Mouse (Mus musculus) kidney, adult 2 months (tissue): ENCODE results near the gene Arhgef16. TPM values are rescaled to one million over a fixed set of nuclear protein-coding genes. Genes with fewer than 3 reads are reported as not detected.
A peak's percentile ranks its signal among the peaks of the same experiment; 100 is the strongest.

ENCODE experiments used
- DNase-seq: peaks from one replicate; pipeline ENCODE4 v3.0.0; 2021
- H3K27ac ChIP-seq: fragments of 200-500 bp; 2 replicates; pipeline ENCODE4 v1.5.1; 2012; ENCODE audit warnings: low read depth, low read length, control low read depth, inconsistent platforms; ENCODE audit not compliant: insufficient read depth
- H3K27me3 ChIP-seq: fragments of 200-500 bp; replicated peaks from 2 replicates; pipeline ENCODE4 v1.6.1; 2012; ENCODE audit warnings: mild to moderate bottlenecking, moderate library complexity, low read length, inconsistent platforms; ENCODE audit not compliant: control insufficient read depth, insufficient read depth
- H3K36me3 ChIP-seq: fragments of 200-500 bp; 2 replicates; pipeline ENCODE4 v1.6.1; 2012; ENCODE audit warnings: mild to moderate bottlenecking, moderate library complexity, low read length, inconsistent platforms; ENCODE audit not compliant: control insufficient read depth, insufficient read depth
- H3K4me1 ChIP-seq: fragments of 200-500 bp; 2 replicates; pipeline ENCODE4 v1.6.1; 2011; ENCODE audit warnings: low read length; ENCODE audit not compliant: control insufficient read depth, insufficient read depth
- H3K4me3 ChIP-seq: fragments of 200-500 bp; 2 replicates; pipeline ENCODE4 v1.5.1; 2011; ENCODE audit warnings: mild to moderate bottlenecking, low read depth, low read length, control low read depth; ENCODE audit not compliant: insufficient read depth
- CTCF ChIP-seq: fragments of 200-500 bp; conservative IDR thresholded peaks from 2 replicates; pipeline ENCODE4 v1.5.1; 2011; ENCODE audit warnings: low read depth, mild to moderate bottlenecking, control low read depth, low read length, moderate library complexity, mixed read lengths; ENCODE audit not compliant: insufficient read depth, insufficient read length
- POLR2A ChIP-seq: fragments of 200-500 bp; IDR thresholded peaks from one replicate; pipeline ENCODE4 v1.6.1; 2011; ENCODE audit warnings: low read depth, low read length, control low read depth
- WGBS: fragments of 180-500 bp; shearing (Covaris S2); methylation state at CpG from one replicate; pipeline ENCODE4 v1.1.7; 2018; 5-methylcytosine and 5-hydroxymethylcytosine counted together
- polyA plus RNA-seq: library from polyadenylated mRNA; depleted of rRNA; stranded (reverse); fragments of >200 nt; gene quantifications from 2 replicates; pipeline ENCODE4 v1.2.3, GENCODE M21; 2012; rRNA removed

The Arhgef16 gene
- polyA plus RNA-seq, result 58.6 and 66.8 TPM in 2 replicates

DNA sequence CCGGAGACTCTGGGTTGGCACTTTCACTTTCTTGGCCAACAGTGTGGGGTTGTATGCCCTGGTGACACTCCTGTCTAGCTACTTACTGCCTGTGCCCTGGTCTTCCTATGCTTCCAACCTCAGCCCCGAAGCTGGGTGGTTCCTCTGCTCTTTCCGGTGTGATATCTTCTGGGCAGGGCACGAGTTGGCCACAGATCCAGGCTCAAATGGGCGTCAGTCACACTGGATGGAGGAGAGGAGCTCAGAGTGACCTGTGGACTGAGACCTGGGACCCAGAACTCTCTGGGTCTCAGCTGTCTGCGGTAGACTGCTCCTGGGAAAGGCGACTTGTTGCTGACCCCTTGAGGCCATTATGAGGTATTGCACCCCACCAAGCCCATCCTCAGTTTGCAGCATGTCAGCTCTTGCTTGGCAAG, at the start of gene Arhgef16:
Arhgef16 (minus strand) TSS at position 211 of the 416 bp plus-strand sequence.
- peaks cover 15% of the 10 kb centered on the region for H3K4me1 ChIP-seq
- H3K27me3 ChIP-seq, result no peaks in the 10 kb centered on the region
- peak; percentile 77 for DNase-seq
- TF ChIP-seq POLR2A, result no peak
- TF ChIP-seq CTCF, result peak; percentile 95
- H3K36me3 ChIP-seq, result no peaks in the 10 kb centered on the region
- 10% methylated on average over 7 of the region's 7 CpGs for WGBS
- H3K4me3 ChIP-seq, result no peak within 1 kb of the TSS
- no peak within 1 kb of the TSS for H3K27ac ChIP-seq

DNA sequence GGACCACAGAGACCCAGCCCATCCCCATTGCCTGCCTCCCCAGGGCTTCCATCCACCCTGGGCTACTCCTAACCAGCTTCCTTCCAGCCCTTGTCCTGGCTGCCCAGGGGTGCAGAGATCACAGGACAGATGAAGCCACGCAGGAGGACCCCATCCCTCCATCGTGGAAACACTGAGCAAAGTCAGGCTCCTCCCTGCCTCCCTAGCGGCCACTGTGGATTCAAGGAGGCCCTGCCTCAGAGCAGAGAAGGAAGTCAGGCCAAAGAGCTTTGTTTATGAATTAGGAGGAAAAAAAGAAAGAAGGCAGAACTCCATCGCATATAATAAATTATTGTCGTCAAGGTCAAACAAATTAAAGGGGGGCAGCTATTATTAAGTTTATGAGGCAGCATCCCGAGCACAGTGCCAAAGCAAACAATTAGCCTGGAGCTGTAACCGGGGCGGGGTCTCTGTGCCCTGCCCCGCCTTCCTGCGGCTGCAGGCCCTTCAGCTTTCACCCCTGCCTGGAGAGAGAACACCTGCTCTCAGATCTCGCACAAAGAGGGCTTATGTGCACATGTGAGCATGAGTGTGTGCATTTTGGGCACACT, 46.8 kb upstream of the Arhgef16 start:
- no peak for TF ChIP-seq POLR2A
- TF ChIP-seq CTCF, result no peak
- H3K27me3 ChIP-seq, result no peaks in the 10 kb centered on the region
- H3K27ac ChIP-seq, result peak overlapping the region; percentile 9; the same call in 1 of the 2 replicates
- H3K4me3 ChIP-seq, result no peak overlapping the region
- H3K4me1 ChIP-seq, result no peaks in the 10 kb centered on the region
- peak; percentile 50 for DNase-seq
- no peaks in the 10 kb centered on the region for H3K36me3 ChIP-seq
- WGBS, result 18% methylated on average over 11 of the region's 11 CpGs

DNA sequence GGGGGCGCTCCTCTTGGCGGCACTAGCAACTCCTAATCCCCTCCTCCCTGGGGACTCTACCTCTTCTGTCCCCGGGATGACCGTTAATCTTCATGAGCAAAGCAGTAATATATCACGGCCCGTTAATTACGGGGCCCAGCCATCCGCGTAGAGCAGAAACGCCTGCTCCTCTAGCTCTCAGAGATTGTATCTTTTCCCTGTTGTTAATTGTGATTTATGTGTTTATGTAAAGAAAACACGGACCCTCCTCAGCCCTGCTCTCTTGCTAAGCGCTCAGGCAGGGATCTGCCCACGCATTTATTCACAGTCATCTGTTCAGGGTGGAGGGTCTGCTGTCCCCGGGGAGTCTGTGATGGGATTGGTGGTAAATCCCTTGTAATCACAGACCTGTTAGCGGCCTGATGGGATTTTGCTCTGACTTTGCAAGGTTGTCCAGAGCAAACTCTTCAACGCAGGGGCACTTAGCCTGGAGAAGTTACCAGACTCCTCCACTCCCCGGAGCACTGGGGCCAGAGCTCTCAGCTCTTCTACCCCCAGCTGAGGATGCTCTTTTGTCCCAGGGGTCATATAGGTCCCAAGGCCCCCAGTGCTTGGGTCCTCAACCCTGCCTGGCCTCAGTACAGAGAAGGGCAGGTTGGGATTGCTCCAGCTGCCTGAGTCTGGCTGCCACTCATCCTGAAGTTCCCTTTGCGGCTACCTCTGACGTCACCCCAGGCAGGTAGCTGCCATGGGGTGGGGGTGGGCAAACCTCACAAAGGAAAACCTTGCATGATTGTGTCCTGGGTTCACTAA, 45.5 kb upstream of the Arhgef16 start:
- Histone ChIP-seq H3K36me3 (no peaks in the 10 kb centered on the region), H3K4me3 (no peak overlapping the region), H3K27ac (no peak overlapping the region), H3K4me1 (no peaks in the 10 kb centered on the region), H3K27me3 (no peaks in the 10 kb centered on the region)
- 33% methylated on average over 19 of the region's 19 CpGs for WGBS
- DNase-seq, result no peak
- TF ChIP-seq POLR2A, result no peak
- no peak for TF ChIP-seq CTCF

DNA sequence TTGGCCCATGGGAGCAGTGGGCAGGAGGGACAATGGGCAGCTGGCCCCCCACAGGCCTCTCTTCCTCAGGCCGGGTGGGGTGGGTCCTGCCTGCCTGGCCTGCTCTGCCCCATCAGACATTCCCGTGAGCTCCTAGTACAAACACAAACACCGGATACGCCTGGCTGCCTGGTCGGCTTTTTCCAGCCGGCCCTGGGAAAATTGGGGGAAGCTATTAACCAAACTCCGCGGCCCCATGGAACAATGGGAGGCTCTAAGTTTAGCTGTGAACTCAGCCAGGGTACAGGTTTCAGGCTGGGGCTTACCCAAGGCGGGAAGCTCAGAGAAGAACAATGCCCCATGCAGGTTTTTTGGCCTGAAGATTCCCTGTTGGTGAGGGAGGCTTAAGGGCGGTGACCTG, 35.2 kb upstream of the Arhgef16 start:
- Histone ChIP-seq H3K27me3 (no peaks in the 10 kb centered on the region), H3K4me1 (0 out of 2 replicates have a peak, but pooled peaks cover 3% of the 10 kb centered on the region), H3K36me3 (no peaks in the 10 kb centered on the region), H3K4me3 (no peak overlapping the region), H3K27ac (peak overlapping the region; percentile 66)
- TF ChIP-seq POLR2A (no peak), CTCF (no peak)
- DNase-seq, result peak; percentile 70
- 17% methylated on average over 10 of the region's 10 CpGs for WGBS

DNA sequence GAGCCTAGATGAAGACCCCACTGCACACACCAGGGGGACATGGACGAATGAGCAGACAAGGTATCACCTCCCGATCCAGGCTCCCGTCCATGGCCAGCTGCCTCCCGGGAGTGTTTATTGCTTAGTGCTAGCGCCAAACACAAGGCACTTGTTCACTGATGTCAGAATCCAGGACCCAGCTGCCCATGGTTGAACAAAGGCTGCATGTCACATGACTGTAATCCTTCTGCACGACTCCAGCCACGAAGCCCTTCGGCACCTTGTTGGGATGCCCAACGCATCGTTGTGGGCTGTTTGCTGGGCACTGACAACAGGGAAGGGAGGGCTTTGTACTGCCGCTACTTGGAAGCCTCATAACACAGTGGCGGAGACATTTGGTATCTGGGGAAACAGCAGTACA, 34.3 kb upstream of the Arhgef16 start, which contains the start of gene B230104I21Rik:
B230104I21Rik (plus strand) TSS at position 367 of the 400 bp plus-strand sequence.
- H3K4me1 ChIP-seq, result 0 out of 2 replicates have a peak, but pooled peaks cover 3% of the 10 kb centered on the region

DNA sequence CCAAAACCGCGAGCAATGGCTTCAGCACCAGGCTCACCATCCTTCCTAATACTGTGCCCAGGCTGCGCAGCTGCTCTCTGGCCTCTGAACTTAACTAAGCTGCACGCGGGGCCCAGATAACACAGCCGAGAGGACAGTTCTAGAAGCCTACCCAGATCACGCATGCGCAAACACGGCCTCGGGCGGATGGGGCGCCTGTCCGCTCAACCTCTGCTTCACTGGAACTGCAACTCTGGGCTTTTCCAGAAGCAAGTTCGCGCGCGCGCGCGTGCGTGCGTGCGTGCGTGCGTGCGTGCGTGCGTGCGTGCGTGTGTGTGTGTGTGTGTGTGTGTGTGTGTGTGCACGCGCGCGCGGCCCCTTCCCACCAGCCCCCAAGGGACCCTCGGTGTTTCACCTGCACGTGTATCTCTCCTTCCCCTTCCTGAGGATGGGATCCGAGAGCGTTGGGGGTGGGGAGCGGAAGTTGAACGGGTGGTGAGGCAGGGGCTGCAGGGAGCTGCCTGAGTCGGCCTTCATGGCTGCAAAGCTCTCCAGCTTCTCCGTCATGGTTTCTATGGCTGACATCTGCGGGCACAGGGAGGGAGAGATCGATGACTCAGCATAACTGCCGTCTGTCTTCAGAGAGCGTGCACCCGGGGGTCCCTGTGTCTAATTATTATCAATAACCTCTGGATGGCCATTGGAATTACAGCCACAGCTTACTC, 33.4 kb upstream of the Arhgef16 start:
- H3K4me3 ChIP-seq, result peak overlapping the region; percentile 27
- no peaks in the 10 kb centered on the region for H3K36me3 ChIP-seq
- H3K4me1 ChIP-seq, result 0 out of 2 replicates have a peak, but pooled peaks cover 3% of the 10 kb centered on the region
- peak; percentile 33 for DNase-seq
- no peak overlapping the region for H3K27ac ChIP-seq
- TF ChIP-seq POLR2A, result no peak
- no peak for TF ChIP-seq CTCF
- H3K27me3 ChIP-seq, result no peaks in the 10 kb centered on the region
- WGBS, result 59% methylated on average over 48 of the region's 48 CpGs

More for the DNA sequence above, 34.3 kb upstream of the Arhgef16 start, which contains the start of gene B230104I21Rik:
- no peak for DNase-seq
- peak within 1 kb of the TSS; percentile 66 for H3K27ac ChIP-seq
- no peaks in the 10 kb centered on the region for H3K36me3 ChIP-seq
- no peak for TF ChIP-seq CTCF
- TF ChIP-seq POLR2A, result no peak
- H3K27me3 ChIP-seq, result no peaks in the 10 kb centered on the region
- H3K4me3 ChIP-seq, result peak within 1 kb of the TSS; percentile 27
- 53% methylated on average over 12 of the region's 12 CpGs for WGBS
